Mouse (Mus musculus): ENCODE results near the gene Plekha1.

The Plekha1 gene

DNA sequence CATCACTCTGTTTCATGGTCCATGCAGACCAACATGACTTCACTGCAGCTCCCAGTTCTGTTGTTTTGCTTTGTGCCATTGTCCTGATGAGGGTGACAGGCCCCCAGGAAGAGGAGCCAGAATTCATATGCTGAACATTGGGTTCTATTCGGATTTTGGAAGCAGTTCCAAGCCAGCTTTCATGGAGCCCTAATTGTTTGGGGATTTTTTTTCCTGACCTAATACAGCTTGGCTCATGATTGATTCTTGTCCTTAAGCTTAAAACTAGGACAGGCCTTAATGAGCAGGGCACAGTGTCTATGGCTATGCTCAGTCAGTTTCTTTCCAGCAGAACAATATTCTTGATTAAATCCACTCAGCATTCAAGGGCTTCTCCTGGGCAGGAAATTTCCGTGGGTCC is 52.7 kb downstream of the Plekha1 start:
- DNase-seq (ENCODE audit: low read depth, low spot score), result no peak

GRCm38 (mm10) chr7:130922981-130923731 is 57.6 kb downstream of the Plekha1 start:
- DNase-seq (ENCODE audit: low read depth, low spot score), result no peak

DNA sequence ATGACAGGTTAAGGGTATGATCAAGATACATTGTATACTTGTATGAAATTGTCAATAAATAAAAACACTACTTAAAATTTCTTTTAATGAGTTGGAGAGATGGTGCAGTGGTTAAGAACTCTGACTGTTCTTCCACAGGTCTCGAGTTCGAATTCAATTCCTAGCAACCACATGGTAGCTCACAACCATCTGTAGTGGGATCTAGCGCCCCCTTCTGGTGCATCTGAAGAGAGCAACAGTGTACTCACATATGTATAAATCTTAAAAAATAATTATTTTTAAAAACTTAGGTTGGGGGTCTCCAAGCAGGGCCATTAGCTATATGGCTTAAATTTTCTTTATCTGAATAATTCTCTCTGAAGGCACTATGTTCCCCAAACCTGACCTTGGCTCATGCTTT is 64.8 kb downstream of the Plekha1 start:
- DNase-seq (ENCODE audit: low read depth, low spot score), result no peak

GRCm38 (mm10) chr7:130932921-130933320 is 67.4 kb downstream of the Plekha1 start:
- no peak for DNase-seq (ENCODE audit: low read depth, low spot score)

- DNase-seq (ENCODE audit: low read depth, low spot score), result no peak
These were observed 69.1 kb downstream of the Plekha1 start for GRCm38 (mm10) chr7:130934654-130935053.

DNA sequence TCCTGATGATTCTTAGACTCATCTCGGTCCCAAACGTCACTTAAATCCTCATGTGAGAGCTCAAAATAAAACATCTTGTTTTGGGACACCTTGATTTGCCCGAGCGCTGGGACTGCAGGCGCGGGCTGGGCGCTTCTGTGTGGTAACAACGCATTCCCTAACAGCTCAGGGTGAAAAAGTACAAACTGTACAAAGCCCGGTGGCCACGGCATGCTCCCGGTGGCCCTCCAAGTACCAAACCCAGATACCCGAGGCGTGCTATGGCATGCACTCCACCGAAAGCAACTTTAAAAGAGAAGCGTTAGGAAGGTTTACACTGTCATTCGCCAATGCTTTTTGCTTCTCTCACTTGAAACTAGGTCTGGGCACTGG is 69.9 kb downstream of the Plekha1 start:
- DNase-seq (ENCODE audit: low read depth, low spot score), result no peak

DNA sequence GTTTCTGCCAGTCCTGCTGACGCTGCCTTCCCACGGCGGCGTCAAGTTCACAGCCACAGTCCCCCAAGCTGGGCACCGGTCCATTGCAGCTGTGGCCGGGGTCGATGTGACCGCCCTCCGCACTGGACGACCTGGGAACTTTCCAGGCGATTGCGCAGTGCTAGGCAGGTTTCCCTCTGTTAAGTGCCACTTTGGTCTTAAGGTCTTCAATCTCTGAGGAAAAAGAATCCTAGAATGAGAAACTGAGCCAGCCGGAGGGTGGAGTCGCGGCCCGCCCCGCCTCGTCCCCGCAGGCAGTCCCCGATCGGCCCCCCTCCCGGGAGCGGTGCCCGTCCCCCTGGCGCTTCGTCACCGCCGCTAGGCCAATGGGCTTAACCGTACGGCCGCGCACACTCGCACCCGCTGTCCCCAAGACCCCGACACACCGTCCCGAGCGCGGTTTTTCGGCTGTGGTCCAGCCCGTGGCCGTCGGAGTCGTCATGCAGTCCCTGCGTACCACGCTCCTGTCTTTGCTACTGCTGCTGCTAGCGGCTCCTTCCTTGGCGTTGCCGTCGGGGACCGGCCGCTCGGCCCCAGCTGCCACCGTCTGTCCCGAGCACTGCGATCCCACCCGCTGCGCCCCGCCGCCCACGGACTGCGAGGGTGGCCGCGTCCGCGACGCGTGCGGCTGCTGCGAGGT is 70.4 kb downstream of the Plekha1 start, which contains the start of gene Htra1:
Gene Htra1 (plus strand): TSS at position 319 of the 679 bp plus-strand sequence.
- DNase-seq (ENCODE audit: low read depth, low spot score), result peak; percentile 55

- DNase-seq (ENCODE audit: low read depth, low spot score), result peak; percentile 21
These were observed 71.0 kb downstream of the Plekha1 start for GRCm38 (mm10) chr7:130936472-130936951.

DNA sequence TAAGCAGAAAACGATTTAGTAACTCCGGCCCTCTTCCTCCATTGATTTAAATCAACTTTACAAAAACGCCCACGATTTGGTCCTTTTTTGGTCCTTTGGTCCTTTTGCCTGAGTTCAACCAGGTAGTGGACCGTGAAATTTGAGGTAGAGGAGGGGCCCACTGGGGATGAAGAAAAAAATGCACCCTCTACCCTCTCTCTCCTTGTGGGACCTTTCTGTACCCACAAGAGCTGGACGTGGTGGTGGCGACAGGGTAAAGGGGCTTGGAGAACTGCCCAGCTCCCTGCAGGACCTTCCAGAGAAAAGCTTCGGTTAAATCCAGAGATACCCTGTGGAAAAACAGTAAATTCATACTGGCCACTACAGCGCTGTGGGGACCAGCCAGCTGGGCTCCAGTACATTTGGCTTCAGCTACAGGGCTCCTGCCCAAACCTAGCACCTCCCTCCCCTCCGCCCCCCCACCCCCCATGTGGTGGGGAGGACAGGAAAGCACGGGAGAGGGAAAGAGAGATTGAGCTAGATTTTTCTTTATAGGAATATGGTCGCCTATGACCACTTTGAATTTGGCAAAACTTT is 71.8 kb downstream of the Plekha1 start:
- DNase-seq (ENCODE audit: low read depth, low spot score), result no peak

DNA sequence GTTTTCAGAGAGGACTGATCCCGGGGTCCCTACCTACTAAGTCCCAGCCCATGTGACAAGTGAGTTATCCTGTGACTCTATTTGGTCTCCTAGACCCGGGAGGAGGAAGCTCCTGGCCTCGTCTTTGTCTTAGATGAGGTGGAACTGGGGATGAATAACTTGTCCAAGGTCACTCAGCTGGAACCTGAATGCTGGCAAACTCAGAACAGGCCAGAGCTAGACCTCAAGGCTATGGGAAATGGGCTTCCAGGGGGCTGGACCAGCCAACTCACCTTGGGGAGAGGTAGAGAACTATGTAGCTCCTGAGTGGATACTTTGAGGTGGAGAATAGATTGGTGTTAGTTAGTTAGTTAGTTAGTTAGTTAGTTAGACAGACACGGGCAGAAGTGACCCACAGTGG is 72.4 kb downstream of the Plekha1 start:
- DNase-seq (ENCODE audit: low read depth, low spot score), result no peak

GRCm38 (mm10) chr7:130938896-130939295 is 73.3 kb downstream of the Plekha1 start:
- DNase-seq (ENCODE audit: low read depth, low spot score), result no peak

GRCm38 (mm10) chr7:130940733-130941132 is 75.2 kb downstream of the Plekha1 start:
- DNase-seq (ENCODE audit: low read depth, low spot score), result no peak

DNA sequence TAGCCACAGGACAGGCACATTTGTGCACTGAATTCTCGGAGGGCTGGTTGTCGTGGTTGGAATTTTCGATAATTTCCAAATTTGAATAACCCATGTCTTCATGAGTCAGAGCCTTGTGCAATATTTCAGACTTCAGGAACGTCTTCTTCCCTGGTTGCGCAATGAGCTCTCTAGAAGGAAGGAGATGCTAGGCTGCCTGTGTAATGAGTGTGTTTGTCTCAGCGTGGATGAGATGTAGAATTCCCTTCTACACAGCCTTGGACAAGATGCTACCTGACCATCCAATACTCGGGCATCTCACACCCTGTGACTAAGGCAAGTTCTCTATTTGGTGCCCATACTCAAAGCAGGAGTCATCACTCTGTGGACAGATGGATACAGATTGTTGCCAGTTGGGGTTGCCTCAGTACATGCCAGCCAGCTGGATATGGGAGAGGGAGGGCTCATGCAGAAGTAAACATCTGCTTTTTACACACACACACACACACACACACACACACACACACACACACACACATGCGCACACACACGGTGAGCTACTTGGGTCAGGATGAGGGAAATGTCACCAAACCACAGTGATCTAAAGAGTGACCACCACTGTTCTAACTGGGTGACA is 77.8 kb downstream of the Plekha1 start:
- DNase-seq (ENCODE audit: low read depth, low spot score), result no peak

DNA sequence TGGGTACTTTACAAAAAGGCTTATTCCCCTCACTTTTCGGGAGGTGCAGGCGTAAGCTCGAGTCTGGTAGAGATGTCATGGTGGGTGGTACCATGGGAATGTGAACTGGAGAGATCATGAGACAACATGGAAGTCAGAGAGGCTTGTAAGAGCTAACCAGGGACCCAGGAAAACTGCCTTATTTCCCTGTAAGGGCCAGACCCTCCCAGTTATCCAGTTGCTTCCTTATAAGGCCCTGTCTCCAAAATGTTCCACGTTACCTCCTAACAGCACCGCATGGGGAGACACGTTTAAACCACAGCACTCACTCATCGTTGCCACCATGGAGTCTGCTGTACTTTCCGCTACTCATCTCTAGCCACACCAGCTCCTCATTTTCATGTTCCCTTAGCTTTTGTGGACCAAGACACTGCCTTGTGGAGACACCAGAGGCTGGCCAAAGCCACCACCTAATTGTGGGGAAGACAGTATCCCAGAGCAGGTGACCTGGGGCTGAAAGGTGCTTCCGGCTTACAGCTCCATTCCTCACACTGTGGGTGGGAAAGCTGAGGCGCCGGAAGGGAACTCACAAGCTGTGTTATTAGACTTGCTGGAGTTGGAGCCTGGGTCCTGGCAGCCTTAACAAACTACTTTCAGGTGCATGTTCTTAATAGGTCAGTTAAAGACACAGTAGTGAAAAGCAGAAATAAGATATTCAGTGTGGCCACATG is 79.4 kb downstream of the Plekha1 start:
- DNase-seq (ENCODE audit: low read depth, low spot score), result no peak

GRCm38 (mm10) chr7:130945730-130946129 is 80.2 kb downstream of the Plekha1 start:
- DNase-seq (ENCODE audit: low read depth, low spot score), result no peak

DNA sequence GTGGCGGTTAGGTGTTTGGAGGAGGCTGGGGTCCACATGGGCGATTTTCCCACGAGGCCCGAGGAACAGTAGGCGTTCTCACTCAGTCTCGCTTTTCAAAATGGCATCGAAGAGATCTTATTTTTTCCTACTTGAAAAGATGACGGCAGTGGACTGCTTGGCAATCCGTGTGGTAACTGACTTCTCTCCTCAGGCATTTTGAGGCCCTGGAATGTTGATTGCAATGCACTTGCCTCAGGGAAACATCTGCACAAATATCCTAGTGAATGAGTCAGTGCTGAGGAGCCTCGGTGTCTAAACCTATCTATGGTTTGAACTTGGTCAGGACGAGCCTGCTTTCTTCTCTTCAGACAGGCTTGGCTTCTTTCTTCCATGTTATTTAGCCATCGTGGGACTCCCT is 80.7 kb downstream of the Plekha1 start:
- no peak for DNase-seq (ENCODE audit: low read depth, low spot score)

GRCm38 (mm10) chr7:130948563-130949208 is 83.1 kb downstream of the Plekha1 start:
- DNase-seq (ENCODE audit: low read depth, low spot score), result no peak

DNA sequence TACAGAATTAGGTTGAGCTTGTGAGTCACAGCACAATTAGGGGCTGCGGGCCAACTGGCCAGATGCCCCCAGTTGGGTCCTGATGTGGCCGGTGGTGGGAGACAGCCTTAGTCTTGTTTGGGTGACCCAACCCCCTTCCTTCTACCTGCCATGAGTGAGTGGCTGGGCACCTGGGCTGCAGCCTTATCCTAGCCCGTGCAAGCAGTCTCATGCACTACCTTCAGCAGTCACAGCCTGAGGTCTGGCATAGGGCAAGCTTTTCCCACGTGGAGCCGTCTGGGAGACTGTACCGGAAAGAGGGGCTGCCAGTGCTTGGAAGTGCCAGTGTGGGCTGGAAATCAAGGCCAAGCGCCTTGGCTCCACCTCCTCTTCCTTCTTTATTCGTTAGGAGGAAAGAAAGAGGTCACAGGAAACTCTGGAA is 83.8 kb downstream of the Plekha1 start:
- DNase-seq (ENCODE audit: low read depth, low spot score), result no peak

GRCm38 (mm10) chr7:130950482-130950881 is 84.9 kb downstream of the Plekha1 start:
- no peak for DNase-seq (ENCODE audit: low read depth, low spot score)

DNA sequence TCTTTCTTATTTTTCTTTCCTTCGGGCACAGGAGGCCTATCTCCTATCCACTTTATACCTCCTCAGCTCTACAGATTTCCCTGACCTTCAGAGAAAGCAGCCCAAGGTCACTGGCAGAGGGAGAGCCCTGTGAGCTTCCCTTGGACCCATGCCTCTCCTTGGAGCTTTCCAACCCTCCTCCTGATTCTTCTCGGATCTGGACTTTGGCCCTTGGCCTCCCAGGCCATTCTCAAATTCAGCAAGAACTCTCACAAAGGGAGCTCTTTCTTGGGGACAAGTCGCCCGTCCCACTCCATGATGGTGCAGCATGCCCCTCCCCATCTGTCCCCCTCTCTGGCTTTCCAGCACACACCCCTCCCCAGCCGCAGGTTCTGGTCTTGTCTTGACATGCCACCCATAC is 85.4 kb downstream of the Plekha1 start:
- no peak for DNase-seq (ENCODE audit: low read depth, low spot score)

GRCm38 (mm10) chr7:130953376-130953775 is 87.8 kb downstream of the Plekha1 start:
- no peak for DNase-seq (ENCODE audit: low read depth, low spot score)

All from retina, postnatal 7 days (tissue).